Mouse (Mus musculus): ENCODE results near the gene Selenof. TPM values are rescaled to one million over a fixed set of nuclear protein-coding genes. Genes with fewer than 3 reads are reported as not detected.

Selenof gene
- polyA plus RNA-seq, 1 experiment from 2014 or later, result 425 TPM

Other genes starting within 250 kb of the Selenof start
- 6.8 TPM in 2 replicates for gene Hs2st1, start 123 bp upstream of the Selenof start, polyA plus RNA-seq (2015; fragmentation: Nextera tagmentation; extraction: Ambion mirVana)
- gene Sh3glb1, start 150.0 kb downstream of the Selenof start, polyA plus RNA-seq (2015; fragmentation: Nextera tagmentation; extraction: Ambion mirVana), result 124 and 134 TPM in 2 replicates
- 18.6 TPM in 2 replicates for gene Clca3a1, start 190.7 kb downstream of the Selenof start, polyA plus RNA-seq (2015; fragmentation: Nextera tagmentation; extraction: Ambion mirVana)
- gene Clca3a2, start 249.2 kb downstream of the Selenof start, polyA plus RNA-seq (2015; fragmentation: Nextera tagmentation; extraction: Ambion mirVana), result 2.8 and 7.3 TPM in 2 replicates